Mouse (Mus musculus) C2C12 (cell line): ENCODE measurements around the gene Ldhc.

Experiments
- CTCF ChIP-seq: IDR thresholded peaks from one replicate; pipeline ENCODE4 v1.5.1; 2011; ENCODE audit not compliant: control insufficient read depth, insufficient read depth, insufficient read length
- MAX ChIP-seq: IDR thresholded peaks from one replicate; pipeline ENCODE4 v1.6.1; 2011; ENCODE audit warnings: mild to moderate bottlenecking, control low read depth
- MYOG ChIP-seq: IDR thresholded peaks from one replicate; pipeline ENCODE4 v1.6.1; 2011; ENCODE audit not compliant: control insufficient read depth, insufficient read length; ENCODE audit errors: extremely low read depth

DNA sequence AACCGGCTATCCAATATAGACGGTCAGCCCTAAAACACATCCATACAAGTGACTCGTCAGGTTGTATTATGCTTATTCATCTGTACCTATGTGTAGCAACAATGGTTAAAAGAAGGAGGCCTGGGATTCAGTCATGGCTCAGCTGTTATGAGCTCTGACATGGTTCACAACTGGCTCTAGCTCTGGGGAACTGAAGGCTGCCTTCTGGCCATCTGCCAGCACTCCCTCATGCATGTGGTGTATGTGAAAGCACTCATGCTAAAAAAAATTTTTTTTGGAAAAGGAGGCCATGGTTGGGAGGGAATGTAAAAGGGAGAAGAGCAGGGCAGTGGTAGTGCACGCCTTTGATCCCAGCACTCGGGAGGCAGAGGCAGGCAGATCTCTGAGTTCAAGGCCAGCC, 18.8 kb downstream of the Ldhc start:
- no peak for TF ChIP-seq CTCF
- no peak for TF ChIP-seq MYOG
- no peak for TF ChIP-seq MAX
